Mouse (Mus musculus) layer of hippocampus, adult 8-10 months (tissue): ENCODE data around the gene Hhip. TPM values are rescaled to one million over a fixed set of nuclear protein-coding genes. Genes with fewer than 3 reads are reported as not detected.
"Not testable (repeated sequence)": the region's sequence is repeated elsewhere in the genome, so short reads cannot be mapped to it uniquely, and the experiment has no call there.

ENCODE experiments used
- DNase-seq, 2 experiments: peaks; one replicate each; pipeline ENCODE4 v3.0.0; 2022; ENCODE audit warnings: low spot score in 2 of 2
- total RNA-seq, 4 experiments: library from RNA; stranded (reverse); gene quantifications; 2 replicates each; pipeline ENCODE4 v1.2.4; 2022

Gene Hhip
- total RNA-seq, 4 experiments from 2014 or later, result 3.4 to 4.4 (median 3.8) TPM

GRCm38 (mm10) chr8:79993507-79993906 is 64.3 kb downstream of the Hhip start:
- DNase-seq, result no peak

GRCm38 (mm10) chr8:79992121-79992848 is 65.5 kb downstream of the Hhip start:
- DNase-seq, result no peak

GRCm38 (mm10) chr8:79991420-79991819 is 66.4 kb downstream of the Hhip start:
- DNase-seq, result not testable (repeated sequence)

- DNase-seq, result no peak
These were observed 72.9 kb downstream of the Hhip start for GRCm38 (mm10) chr8:79984946-79985345.

- no peak for DNase-seq
These were observed 75.7 kb downstream of the Hhip start for GRCm38 (mm10) chr8:79982144-79982543.

- no peak for DNase-seq
These were observed 91.6 kb downstream of the Hhip start for GRCm38 (mm10) chr8:79966159-79966558.

GRCm38 (mm10) chr8:79952857-79953256 is 104.9 kb downstream of the Hhip start:
- DNase-seq, result peak in 1 of 2 experiments; percentile 17

GRCm38 (mm10) chr8:79950376-79950775 is 107.4 kb downstream of the Hhip start:
- DNase-seq, result no peak

GRCm38 (mm10) chr8:79945501-79946076 is 112.2 kb downstream of the Hhip start:
- DNase-seq, result no peak

- DNase-seq, result no peak
These were observed 116.7 kb downstream of the Hhip start for GRCm38 (mm10) chr8:79941070-79941469.

GRCm38 (mm10) chr8:79936856-79937445 is 120.9 kb downstream of the Hhip start:
- no peak for DNase-seq

GRCm38 (mm10) chr8:79935793-79936192 is 122.0 kb downstream of the Hhip start:
- no peak for DNase-seq

GRCm38 (mm10) chr8:79929202-79929601 is 128.6 kb downstream of the Hhip start:
- DNase-seq, result no peak

GRCm38 (mm10) chr8:79917211-79917610 is 140.6 kb downstream of the Hhip start:
- DNase-seq, result no peak
